Comparison of ENCODE assay signal across 14 mouse cellular contexts in genomic region chr1:160921938-160922337, GRCm38 (mm10). TPM values are rescaled to one million over a fixed set of nuclear protein-coding genes. Genes with fewer than 3 reads are reported as not detected.
DNase-seq lines count a peak whose midpoint lies in the region; ATAC-seq and TF ChIP-seq lines count a peak whose summit lies in the region.
"Had no signal": no experiment of that assay in that cellular context is flagged by ENCODE, and none has a peak within 500 bp of the region (broad histone marks: within the 10 kb centered on the region; RNA-seq: fewer than 3 reads in every experiment).

No protein-coding gene starts in this region.

- no peak for DNase-seq in kidney, adult 2 months
- DNase-seq in kidney, postnatal 10 days = no peak
- DNase-seq in 3134 (ENCODE audit: extremely low read depth, insufficient read length, low spot score) = peak; percentile 18
- DNase-seq in right cerebral cortex, postnatal 14 days = no peak
- no peak for DNase-seq in kidney, postnatal 4 days
- DNase-seq in limb, embryonic 10.5 days (ENCODE audit: low spot score) = no peak
- DNase-seq: adrenal gland, postnatal 25 days; cerebellum, adult 18-20 months; kidney, adult 9 months had no signal

- H3K4me1 ChIP-seq in kidney, adult 2 months (ENCODE audit: control insufficient read depth, insufficient read depth, low read length) = 0 out of 2 replicates have a peak, but pooled peaks cover 4% of the 10 kb centered on the region
- H3K4me1 ChIP-seq in E14TG2a.4 (replicated peaks; ENCODE audit: low read depth, low read length) = no peaks in the 10 kb centered on the region
- H3K4me1 ChIP-seq in limb, embryonic 10.5 days = no peaks in the 10 kb centered on the region
- H3K4me1 ChIP-seq: lung, embryonic 15.5 days; midbrain, embryonic 15.5 days had no signal

- no peak overlapping the region for H3K27ac ChIP-seq in kidney, adult 2 months (ENCODE audit: insufficient read depth, low read depth, low read length)
- H3K27ac ChIP-seq in limb, embryonic 10.5 days = no peak overlapping the region
- H3K27ac ChIP-seq: lung, embryonic 15.5 days; midbrain, embryonic 15.5 days had no signal

- WGBS in kidney, adult 2 months = 98% methylated on average over 1 of the region's 1 CpGs
- WGBS in limb, embryonic 10.5 days = 87% methylated on average over 1 of the region's 1 CpGs

- no peaks in the 10 kb centered on the region for H3K27me3 ChIP-seq in kidney, adult 2 months (replicated peaks; ENCODE audit: control insufficient read depth, insufficient read depth, low read length)
- no peaks in the 10 kb centered on the region for H3K27me3 ChIP-seq in E14TG2a.4 (ENCODE audit: insufficient read depth, low read length)
- H3K27me3 ChIP-seq in limb, embryonic 10.5 days (ENCODE audit: low read depth, poor library complexity, severe bottlenecking) = no peaks in the 10 kb centered on the region
- H3K27me3 ChIP-seq: lung, embryonic 15.5 days; midbrain, embryonic 15.5 days had no signal

- no peaks in the 10 kb centered on the region for H3K36me3 ChIP-seq in kidney, adult 2 months (ENCODE audit: control insufficient read depth, insufficient read depth, low read length)
- 0 out of 2 replicates have a peak, but pooled peaks cover under 1% of the 10 kb centered on the region for H3K36me3 ChIP-seq in E14TG2a.4 (ENCODE audit: insufficient read depth, low read length)
- H3K36me3 ChIP-seq in limb, embryonic 10.5 days = peaks cover 13% of the 10 kb centered on the region
- H3K36me3 ChIP-seq: lung, embryonic 15.5 days; midbrain, embryonic 15.5 days had no signal

- TF ChIP-seq POLR2A in kidney, adult 2 months (IDR thresholded peaks at IDR 0.05; ENCODE audit: low read depth, low read length) = no peak

- TF ChIP-seq CTCF in kidney, adult 2 months (conservative IDR thresholded peaks at IDR 0.05; ENCODE audit: insufficient read depth, insufficient read length, low read depth, low read length) = peak; percentile 41
- peak; percentile 49 for TF ChIP-seq CTCF in E14TG2a.4 (conservative IDR thresholded peaks at IDR 0.05; ENCODE audit: low read length)

- H3K4me3 ChIP-seq in kidney, adult 2 months (ENCODE audit: insufficient read depth, low read depth, low read length) = no peak overlapping the region
- no peak overlapping the region for H3K4me3 ChIP-seq in E14TG2a.4 (replicated peaks; ENCODE audit: low read length)
- H3K4me3 ChIP-seq in limb, embryonic 10.5 days = no peak overlapping the region
- H3K4me3 ChIP-seq: lung, embryonic 15.5 days; midbrain, embryonic 15.5 days had no signal

- H3K9me3 ChIP-seq in E14TG2a.4 (ENCODE audit: low read length) = no peaks in the 10 kb centered on the region
- H3K9me3 ChIP-seq in limb, embryonic 10.5 days (replicated peaks) = no peaks in the 10 kb centered on the region
- H3K9me3 ChIP-seq: lung, embryonic 15.5 days; midbrain, embryonic 15.5 days had no signal

- ATAC-seq in erythroid progenitor cell, adult 5-6 weeks (replicated peaks; ENCODE audit: low FRiP score, poor library complexity, severe bottlenecking) = 0 out of 2 replicates have a peak, but pooled peaks have one; percentile 71
- ATAC-seq: forebrain, embryonic 16.5 days; midbrain, embryonic 15.5 days had no signal

RNA-seq across cellular contexts. Expression of gene Rc3h1, which starts 15.7 kb away (rescaled TPM):
- 13.5 and 14.9 TPM in 2 replicates for polyA plus RNA-seq in kidney, adult 2 months (2012; rRNA removed)
- 38.6 and 40.7 TPM in 2 replicates for total RNA-seq in erythroid progenitor cell, adult 5-6 weeks (2015; ENCODE audit: low replicate concordance)
- total RNA-seq in erythroid progenitor cell, adult 5-6 weeks (2017; ENCODE audit: low replicate concordance) = 30.3 and 48.9 TPM in 2 replicates
- 8.3 and 9.0 TPM in 2 replicates for polyA plus RNA-seq in limb, embryonic 10.5 days (2016; fragmentation: Nextera tagmentation; extraction: Ambion mirVana)

RNA-seq across cellular contexts. Expression of gene Serpinc1, which starts 56.4 kb away (rescaled TPM):
- 2.3 and 3.3 TPM in 2 replicates for polyA plus RNA-seq in kidney, adult 2 months (2012; rRNA removed)
- not detected in 2 replicates for total RNA-seq in erythroid progenitor cell, adult 5-6 weeks (2015; ENCODE audit: low replicate concordance)
- total RNA-seq in erythroid progenitor cell, adult 5-6 weeks (2017; ENCODE audit: low replicate concordance) = 0.51 and 0.98 TPM in 2 replicates
- polyA plus RNA-seq in limb, embryonic 10.5 days (2016; fragmentation: Nextera tagmentation; extraction: Ambion mirVana) = 1.8 and 2.0 TPM in 2 replicates
